Mouse (Mus musculus) left cerebral cortex, postnatal 25 days (tissue): ENCODE measurements at regions not wholly inside any gene's neighbourhood (a gene's known extent, or its start where the extent isn't known, plus 50 kb on each side); places are given as distances from the start of the nearest gene placed in this dataset.
A peak's percentile ranks its signal among the peaks of the same experiment; 100 is the strongest.

Experiments used
- DNase-seq, 2 experiments: peaks; one replicate each; pipeline ENCODE4 v3.0.0; 2022; ENCODE audit warnings: low spot score in 2 of 2, mixed read lengths in 1 of 2
- intact Hi-C: fragments of 180-260 bp; cut with DNase I; formaldehyde crosslinking; loops from one replicate; pipeline ENCODE4 v1.15.1; 2025

GRCm38 (mm10) chr11:31282136-31282535, 87.7 kb downstream of the Stc2 start:
- no peak for DNase-seq
- intact Hi-C loops, result no loop called here

- peak; percentile 88 to 94 for DNase-seq
- intact Hi-C loops, result loop anchor here (1.0 to 10.0 kb wide), 2 partner anchors 390 to 696 kb away; no protein-coding TSS in a partner anchor
Measured at GRCm38 (mm10) chr11:31248467-31248866, 66.2 kb upstream of the Gm17332 start.
